Mouse (Mus musculus) lung, adult 2 months (tissue): ENCODE results near the gene Eif4b.

ENCODE experiments used
- CTCF ChIP-seq: fragments of 200-500 bp; IDR thresholded peaks from 2 replicates; pipeline ENCODE4 v1.5.1; 2011; ENCODE audit warnings: mild to moderate bottlenecking, low read length, control low read depth; ENCODE audit not compliant: insufficient read depth
- POLR2A ChIP-seq: fragments of 200-500 bp; IDR thresholded peaks from 2 replicates; pipeline ENCODE4 v1.6.1; 2011; ENCODE audit warnings: low read depth, mild to moderate bottlenecking, control low read depth, low read length, borderline replicate concordance; ENCODE audit errors: extremely low read depth

DNA sequence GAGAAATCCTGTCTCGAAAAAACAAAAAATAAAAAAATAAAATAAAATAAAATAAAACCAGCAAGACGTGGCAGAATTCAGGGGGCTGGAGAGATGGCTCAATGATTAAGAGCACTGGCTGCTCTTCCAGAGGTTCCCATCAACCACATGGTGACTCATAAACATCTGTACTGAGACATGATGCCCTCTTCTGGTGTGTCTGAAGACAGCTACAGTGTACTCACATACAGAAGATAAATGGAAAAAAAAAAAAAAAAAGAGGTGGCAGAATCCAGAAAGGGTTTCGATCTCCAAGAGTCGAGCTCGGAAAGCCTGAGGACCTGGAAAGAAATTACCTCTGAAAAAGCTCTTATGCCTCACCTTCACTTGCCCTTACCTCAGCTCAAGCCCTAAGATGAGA is 67.5 kb downstream of the Eif4b start:
- TF ChIP-seq CTCF = no peak
- TF ChIP-seq POLR2A = no peak
